Mouse (Mus musculus): ENCODE data around the gene Bmi1. TPM values are rescaled to one million over a fixed set of nuclear protein-coding genes. Genes with fewer than 3 reads are reported as not detected.

Bmi1 gene
- total and polyA plus RNA-seq, 2 experiments from 2014 or later = 17.4 to 92.2 TPM

DNA sequence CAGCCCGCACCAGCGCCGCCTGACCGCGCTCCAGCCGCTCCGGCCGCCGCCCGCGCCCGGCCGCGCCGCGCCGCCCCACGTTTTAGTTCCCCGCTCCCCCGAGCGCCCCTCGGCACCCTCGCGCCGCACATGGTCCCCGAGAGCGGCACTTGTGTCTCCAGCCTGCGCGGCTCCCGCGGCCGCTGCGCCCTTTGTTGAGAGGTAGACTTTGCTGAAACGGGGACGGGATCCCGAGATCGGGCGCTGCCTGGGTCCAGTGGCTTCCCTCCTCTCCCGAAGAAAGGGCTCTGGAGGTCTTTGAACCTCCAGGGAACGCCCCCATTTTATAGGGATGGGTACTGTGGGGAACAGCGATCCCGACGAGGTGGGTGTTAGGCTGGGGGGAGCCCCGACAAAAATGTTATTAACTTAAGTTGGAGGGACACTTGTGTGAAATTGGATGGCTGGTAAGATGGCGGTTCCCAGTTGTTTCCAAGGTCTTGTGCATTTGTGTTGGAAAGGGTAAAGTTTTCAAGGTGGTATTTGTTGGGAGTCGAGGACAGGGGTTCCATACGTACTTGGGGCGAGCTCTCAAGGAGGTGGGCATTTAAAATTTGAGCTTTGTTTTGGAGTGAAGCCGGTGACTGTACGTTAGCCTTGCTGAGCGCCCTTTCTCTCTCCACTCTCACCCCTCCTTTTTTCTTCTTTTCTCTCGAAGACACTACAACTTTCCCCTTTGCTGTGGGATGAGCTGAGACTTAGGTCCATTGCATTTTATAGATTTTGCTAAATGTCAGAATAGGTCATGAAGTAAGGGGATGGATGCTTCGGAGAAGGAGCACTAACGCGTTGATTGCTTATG lies 1.0 kb downstream of the Bmi1 start:
- DNase-seq = peak; percentile 57
- Histone ChIP-seq H3K4me2 (ENCODE audit: low read depth) (peak overlapping the region; percentile 86), H3K27ac (ENCODE audit: low read depth, low read length) (peak overlapping the region; percentile 98), H3K9me3 (ENCODE audit: low read length) (no peaks in the 10 kb centered on the region), H3K27me3 (ENCODE audit: insufficient read depth, low read length) (peaks cover 11% of the 10 kb centered on the region), H3K36me3 (ENCODE audit: insufficient read depth) (no peaks in the 10 kb centered on the region), H3K9ac (peak overlapping the region; percentile 98), H3K4me1 (ENCODE audit: insufficient read depth) (peaks cover 18% of the 10 kb centered on the region), H3K4me3 (ENCODE audit: low read depth, low read length) (peak overlapping the region; percentile 99)
- no peak for TF ChIP-seq CTCF (IDR thresholded peaks at IDR 0.05; ENCODE audit: low read depth)
- ATAC-seq = no peak; the same call in 1 of the 2 replicates
- under 1% methylated on average over 37 of the region's 55 CpGs for WGBS

GRCm38 (mm10) chr2:18679701-18680100 lies 2.9 kb downstream of the Bmi1 start:
- peaks cover 18% of the 10 kb centered on the region for H3K4me1 ChIP-seq (ENCODE audit: insufficient read depth)
- H3K9me3 ChIP-seq (ENCODE audit: low read length) = no peaks in the 10 kb centered on the region
- H3K4me3 ChIP-seq (ENCODE audit: low read depth, low read length) = no peak overlapping the region
- H3K27me3 ChIP-seq (ENCODE audit: insufficient read depth, low read length) = peaks cover 11% of the 10 kb centered on the region
- peaks cover 8% of the 10 kb centered on the region for H3K36me3 ChIP-seq (ENCODE audit: insufficient read depth)
- ATAC-seq = no peak
- TF ChIP-seq CTCF (IDR thresholded peaks at IDR 0.05; ENCODE audit: low read depth) = no peak
- no peak overlapping the region for H3K27ac ChIP-seq (ENCODE audit: low read depth, low read length)
- no peak for DNase-seq
- no peak overlapping the region for H3K4me2 ChIP-seq (ENCODE audit: low read depth)
- 77% methylated on average over 2 of the region's 2 CpGs for WGBS
- no peak overlapping the region for H3K9ac ChIP-seq

DNA sequence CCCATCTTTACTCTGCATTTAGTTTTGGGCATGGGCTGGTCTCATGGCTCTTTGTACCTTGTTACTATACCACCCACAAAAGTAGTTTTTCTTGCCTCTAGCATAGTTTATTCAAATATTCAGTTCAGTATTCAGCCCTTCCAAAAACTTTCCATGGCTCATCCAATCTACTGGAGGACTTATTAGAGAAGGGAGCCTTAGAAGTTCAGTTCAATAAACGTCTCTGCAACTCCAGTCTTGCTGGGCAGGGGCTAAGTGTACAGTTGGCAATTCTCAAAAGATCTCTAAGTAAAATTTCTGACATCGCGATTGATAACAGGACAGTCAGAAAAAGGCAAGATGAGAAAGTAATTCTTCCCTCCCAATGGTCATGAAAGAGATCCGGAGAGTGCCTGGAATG lies 3.7 kb downstream of the Bmi1 start:
- WGBS = 7% methylated on average over 4 of the region's 4 CpGs
- no peak overlapping the region for H3K27ac ChIP-seq (ENCODE audit: low read depth, low read length)
- no peaks in the 10 kb centered on the region for H3K9me3 ChIP-seq (ENCODE audit: low read length)
- ATAC-seq (no peak), DNase-seq (no peak)
- H3K36me3 ChIP-seq (ENCODE audit: insufficient read depth) = peaks cover 8% of the 10 kb centered on the region
- peaks cover 17% of the 10 kb centered on the region for H3K4me1 ChIP-seq (ENCODE audit: insufficient read depth)
- peak overlapping the region; percentile 25 for H3K4me3 ChIP-seq (ENCODE audit: low read depth, low read length)
- H3K4me2 ChIP-seq (ENCODE audit: low read depth) = peak overlapping the region; percentile 49
- no peak overlapping the region for H3K9ac ChIP-seq
- H3K27me3 ChIP-seq (ENCODE audit: insufficient read depth, low read length) = peaks cover 11% of the 10 kb centered on the region
- no peak for TF ChIP-seq CTCF (IDR thresholded peaks at IDR 0.05; ENCODE audit: low read depth)

DNA sequence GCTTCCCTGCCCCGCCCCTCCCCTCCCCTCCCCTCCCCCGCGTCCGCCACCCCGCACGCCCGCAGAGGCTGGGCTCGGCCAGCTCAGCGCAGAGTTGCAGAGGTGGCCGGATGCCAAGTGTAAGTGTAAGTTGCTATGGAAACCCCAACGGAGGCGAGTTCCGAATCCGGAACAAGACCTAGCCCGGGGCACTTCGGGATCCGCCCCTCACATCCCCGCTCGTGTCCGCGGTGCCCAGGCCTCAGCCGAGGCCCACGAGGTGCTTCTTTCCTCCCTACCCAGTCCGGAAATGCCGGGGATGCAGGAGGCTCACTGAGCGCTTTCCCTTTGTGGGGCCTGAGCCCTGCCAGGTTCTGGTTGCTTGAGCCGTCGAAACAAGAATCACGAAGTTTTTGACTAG lies 4.1 kb downstream of the Bmi1 start:
- ATAC-seq = no peak
- DNase-seq = peak; percentile 41
- TF ChIP-seq CTCF (IDR thresholded peaks at IDR 0.05; ENCODE audit: low read depth) = no peak
- Histone ChIP-seq H3K27me3 (ENCODE audit: insufficient read depth, low read length) (peaks cover 11% of the 10 kb centered on the region), H3K4me2 (ENCODE audit: low read depth) (peak overlapping the region; percentile 49), H3K4me3 (ENCODE audit: low read depth, low read length) (peak overlapping the region; percentile 25), H3K9ac (no peak overlapping the region), H3K27ac (ENCODE audit: low read depth, low read length) (no peak overlapping the region), H3K9me3 (ENCODE audit: low read length) (no peaks in the 10 kb centered on the region), H3K4me1 (ENCODE audit: insufficient read depth) (peaks cover 13% of the 10 kb centered on the region), H3K36me3 (ENCODE audit: insufficient read depth) (peaks cover 8% of the 10 kb centered on the region)
- WGBS = 9% methylated on average over 27 of the region's 29 CpGs

GRCm38 (mm10) chr2:18684062-18684461 lies 7.2 kb downstream of the Bmi1 start:
- peaks cover 40% of the 10 kb centered on the region for H3K27me3 ChIP-seq (ENCODE audit: insufficient read depth, low read length)
- TF ChIP-seq CTCF (IDR thresholded peaks at IDR 0.05; ENCODE audit: low read depth) = no peak
- H3K4me1 ChIP-seq (ENCODE audit: insufficient read depth) = peaks cover 7% of the 10 kb centered on the region

DNA sequence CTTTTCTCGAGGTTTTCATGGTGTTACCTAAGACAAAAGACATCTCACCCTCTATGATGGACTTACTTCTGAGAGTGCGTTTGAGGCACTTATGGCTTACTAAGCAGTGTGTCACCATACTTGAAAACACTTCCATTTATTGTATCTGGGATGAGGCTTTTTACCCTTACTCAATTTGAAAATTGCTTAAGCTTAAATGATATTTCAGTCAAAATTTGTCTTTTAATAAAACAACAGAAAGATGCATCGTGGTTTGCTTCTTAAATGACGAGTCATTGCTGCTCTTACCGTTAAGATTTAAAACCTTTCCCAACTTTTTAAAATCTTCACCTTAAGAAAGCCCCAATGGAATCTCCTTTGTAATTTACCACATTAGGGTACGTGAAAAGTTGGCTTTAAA lies 9.6 kb downstream of the Bmi1 start:
- ATAC-seq (no peak), DNase-seq (no peak)
- Histone ChIP-seq H3K4me2 (ENCODE audit: low read depth) (no peak overlapping the region), H3K27me3 (ENCODE audit: insufficient read depth, low read length) (peaks cover 42% of the 10 kb centered on the region), H3K4me1 (ENCODE audit: insufficient read depth) (0 out of 2 replicates have a peak, but pooled peaks cover 5% of the 10 kb centered on the region), H3K9me3 (ENCODE audit: low read length) (no peaks in the 10 kb centered on the region), H3K9ac (no peak overlapping the region), H3K4me3 (ENCODE audit: low read depth, low read length) (no peak overlapping the region), H3K27ac (ENCODE audit: low read depth, low read length) (no peak overlapping the region), H3K36me3 (ENCODE audit: insufficient read depth) (peaks cover 8% of the 10 kb centered on the region)
- WGBS = 68% methylated on average over 6 of the region's 6 CpGs
- no peak for TF ChIP-seq CTCF (IDR thresholded peaks at IDR 0.05; ENCODE audit: low read depth)

More at GRCm38 (mm10) chr2:18684062-18684461, 7.2 kb downstream of the Bmi1 start:
- H3K27ac ChIP-seq (ENCODE audit: low read depth, low read length) = no peak overlapping the region
- DNase-seq (no peak), ATAC-seq (no peak)
- 76% methylated on average over 5 of the region's 5 CpGs for WGBS
- peaks cover 8% of the 10 kb centered on the region for H3K36me3 ChIP-seq (ENCODE audit: insufficient read depth)
- no peak overlapping the region for H3K4me3 ChIP-seq (ENCODE audit: low read depth, low read length)
- no peak overlapping the region for H3K4me2 ChIP-seq (ENCODE audit: low read depth)
- no peaks in the 10 kb centered on the region for H3K9me3 ChIP-seq (ENCODE audit: low read length)
- H3K9ac ChIP-seq = no peak overlapping the region

DNA sequence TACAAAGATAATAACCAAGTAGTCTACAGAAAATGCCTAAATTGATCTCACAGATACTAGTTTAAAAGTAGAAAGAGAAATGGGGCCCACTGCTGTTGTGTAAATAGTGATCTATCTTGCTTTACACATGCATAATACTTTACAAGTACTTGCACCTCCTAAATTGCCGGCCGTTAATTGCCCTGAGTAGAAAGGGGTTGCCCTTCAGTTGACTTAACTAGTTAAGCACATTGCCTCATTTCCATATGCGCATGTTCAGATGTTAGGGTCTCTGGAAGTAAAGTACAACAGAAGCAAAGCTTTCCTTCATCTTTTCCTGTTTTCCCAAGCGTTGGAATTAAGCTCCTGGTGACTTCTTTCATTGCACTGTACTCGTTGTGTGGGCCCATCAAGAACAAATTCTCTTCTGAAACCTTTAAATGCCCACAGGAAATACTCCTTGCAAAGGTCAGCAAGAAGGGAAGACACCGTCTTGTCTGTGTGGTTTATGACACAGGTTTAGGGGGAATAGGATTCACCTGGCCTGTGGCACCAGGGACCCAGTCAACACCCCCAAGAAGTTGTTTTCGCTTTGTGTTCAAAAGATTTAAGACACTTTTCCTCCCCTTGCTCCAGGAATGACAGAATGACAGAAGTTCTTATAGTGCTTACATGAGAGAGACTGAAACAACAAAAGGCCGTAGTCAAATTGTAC lies 10.2 kb downstream of the Bmi1 start:
- H3K4me3 ChIP-seq (ENCODE audit: low read depth, low read length) = no peak overlapping the region
- DNase-seq (no peak), ATAC-seq (no peak)
- H3K36me3 ChIP-seq (ENCODE audit: insufficient read depth) = peaks cover 8% of the 10 kb centered on the region
- peaks cover 44% of the 10 kb centered on the region for H3K27me3 ChIP-seq (ENCODE audit: insufficient read depth, low read length)
- WGBS = 52% methylated on average over 8 of the region's 8 CpGs
- no peak for TF ChIP-seq CTCF (IDR thresholded peaks at IDR 0.05; ENCODE audit: low read depth)
- no peak overlapping the region for H3K4me2 ChIP-seq (ENCODE audit: low read depth)
- H3K9ac ChIP-seq = no peak overlapping the region
- H3K9me3 ChIP-seq (ENCODE audit: low read length) = no peaks in the 10 kb centered on the region
- H3K27ac ChIP-seq (ENCODE audit: low read depth, low read length) = no peak overlapping the region
- 0 out of 2 replicates have a peak, but pooled peaks cover 5% of the 10 kb centered on the region for H3K4me1 ChIP-seq (ENCODE audit: insufficient read depth)
